Mouse (Mus musculus) erythroblast, adult 5-6 weeks (primary cell): ENCODE results near the gene Matn4. TPM values are rescaled to one million over a fixed set of nuclear protein-coding genes. Genes with fewer than 3 reads are reported as not detected.
"Not testable (repeated sequence)": the region's sequence is repeated elsewhere in the genome, so short reads cannot be mapped to it uniquely, and the experiment has no call there.

ENCODE experiments used
- ATAC-seq: replicated peaks from 2 replicates; pipeline ENCODE4 v1.8.0; 2016; ENCODE audit warnings: moderate number of reproducible peaks, mild to moderate bottlenecking, moderate TSS enrichment, inconsistent platforms; ENCODE audit not compliant: poor library complexity, low FRiP score, severe bottlenecking
- total RNA-seq, 2 experiments: library from RNA; stranded (forward) in 1 of 2; stranded (reverse) in 1 of 2; fragments of 150-400 nt in 1 of 2; fragments of 200-764, 138-1000 nt in 1 of 2; gene quantifications; 2 replicates each; pipeline versions ENCODE4 v1.2.3 to v1.2.4; 2015 to 2017; ENCODE audit warnings: low replicate concordance in 2 of 2

Matn4 gene
- total RNA-seq, 2 experiments from 2014 or later = not detected

GRCm38 (mm10) chr2:164377478-164378426, 27.2 kb downstream of the Matn4 start:
- no peak for ATAC-seq

GRCm38 (mm10) chr2:164373187-164373586, 31.8 kb downstream of the Matn4 start:
- no peak for ATAC-seq

- ATAC-seq = no peak
Measured at GRCm38 (mm10) chr2:164372408-164373053, 32.4 kb downstream of the Matn4 start.

- ATAC-seq = no peak
Measured at GRCm38 (mm10) chr2:164371371-164371770, 33.6 kb downstream of the Matn4 start.

GRCm38 (mm10) chr2:164368620-164369105, 36.3 kb downstream of the Matn4 start:
- ATAC-seq = no peak

GRCm38 (mm10) chr2:164366947-164367346, 38.0 kb downstream of the Matn4 start:
- ATAC-seq = no peak

- ATAC-seq = no peak
Measured at GRCm38 (mm10) chr2:164360974-164361657, 43.8 kb downstream of the Matn4 start.

- ATAC-seq = no peak
Measured at GRCm38 (mm10) chr2:164359668-164360067, 45.3 kb downstream of the Matn4 start.

GRCm38 (mm10) chr2:164359031-164359430, 45.9 kb downstream of the Matn4 start:
- ATAC-seq = no peak

GRCm38 (mm10) chr2:164358373-164358772, 46.6 kb downstream of the Matn4 start:
- no peak for ATAC-seq

GRCm38 (mm10) chr2:164356177-164356967, 48.6 kb downstream of the Matn4 start:
- no peak for ATAC-seq

GRCm38 (mm10) chr2:164353356-164353755, 51.6 kb downstream of the Matn4 start:
- no peak for ATAC-seq

- ATAC-seq = no peak
Measured at GRCm38 (mm10) chr2:164352697-164353096, 52.3 kb downstream of the Matn4 start.

- ATAC-seq = no peak; the same call in 1 of the 2 replicates
Measured at GRCm38 (mm10) chr2:164348980-164349379, 56.0 kb downstream of the Matn4 start.

GRCm38 (mm10) chr2:164347697-164348096, 57.3 kb downstream of the Matn4 start:
- ATAC-seq = not testable (repeated sequence)

GRCm38 (mm10) chr2:164343732-164344131, 61.2 kb downstream of the Matn4 start:
- not testable (repeated sequence) for ATAC-seq
